Mouse (Mus musculus): ENCODE measurements around the gene Olfr329-ps. TPM values are rescaled to one million over a fixed set of nuclear protein-coding genes. Genes with fewer than 3 reads are reported as not detected.
"Not testable (repeated sequence)": the region's sequence is repeated elsewhere in the genome, so short reads cannot be mapped to it uniquely, and the experiment has no call there.

Olfr329-ps gene
- polyA plus RNA-seq, 1 experiment from 2014 or later = not detected

DNA sequence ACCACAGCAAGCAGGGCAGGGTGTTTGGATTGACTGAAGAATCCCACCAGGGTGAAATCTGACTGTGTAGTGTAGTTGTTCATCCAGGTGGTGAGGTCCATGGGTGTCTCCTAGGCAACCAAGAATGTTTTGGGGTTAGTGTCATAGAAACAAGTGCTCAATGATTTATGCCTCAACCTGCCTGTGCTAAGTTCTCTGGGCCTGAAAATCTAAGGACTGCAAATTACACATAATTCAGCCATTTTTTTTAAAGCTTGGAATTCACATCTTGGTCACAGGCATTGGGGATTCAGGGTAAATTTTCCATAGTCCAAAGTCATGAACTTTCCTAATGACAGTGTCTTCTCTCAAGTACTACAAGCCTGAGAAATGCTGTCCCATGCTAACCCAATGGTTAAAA lies 43.8 kb downstream of the Olfr329-ps start, which contains the start of gene Olfr331:
Gene Olfr331 (minus strand): TSS at position 101 of the 400 bp plus-strand sequence.
- not testable (repeated sequence) for H3K9ac ChIP-seq; H3K4me2 ChIP-seq; H3K36me3 ChIP-seq; H3K9me3 ChIP-seq (replicated peaks); H3K4me3 ChIP-seq; H3K27ac ChIP-seq; ATAC-seq (replicated peaks; ENCODE audit: insufficient number of reproducible peaks, insufficient read depth, low FRiP score, low read depth); H3K4me1 ChIP-seq (replicated peaks); H3K27me3 ChIP-seq

DNA sequence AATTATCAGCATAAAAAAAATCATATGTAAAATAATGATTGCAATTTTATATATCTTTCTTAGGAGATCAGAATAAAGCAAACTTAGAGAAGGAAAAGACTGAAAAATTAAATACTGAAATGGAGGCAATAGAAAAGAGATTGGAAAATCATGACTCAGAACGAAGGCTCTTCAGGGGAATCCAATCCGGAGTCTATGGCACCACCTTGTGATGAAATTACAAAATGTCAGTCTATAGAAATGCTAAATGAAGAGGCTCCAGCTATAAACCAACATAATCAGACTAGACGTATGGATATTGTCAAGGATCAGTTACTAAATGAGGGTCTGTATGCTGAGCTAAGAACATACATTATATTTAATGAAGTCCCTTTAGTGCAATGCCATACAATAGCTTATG lies 46.9 kb downstream of the Olfr329-ps start:
- H3K27me3 ChIP-seq = no peaks in the 10 kb centered on the region
- no peak for ATAC-seq (replicated peaks; ENCODE audit: insufficient number of reproducible peaks, insufficient read depth, low FRiP score, low read depth)
- H3K4me3 ChIP-seq = no peak overlapping the region
- no peaks in the 10 kb centered on the region for H3K36me3 ChIP-seq
- H3K9me3 ChIP-seq (replicated peaks) = no peaks in the 10 kb centered on the region
- H3K9ac ChIP-seq = no peak overlapping the region
- no peaks in the 10 kb centered on the region for H3K4me1 ChIP-seq (replicated peaks)
- no peak overlapping the region for H3K4me2 ChIP-seq
- WGBS = 47% methylated on average over 3 of the region's 3 CpGs
- H3K27ac ChIP-seq = no peak overlapping the region

DNA sequence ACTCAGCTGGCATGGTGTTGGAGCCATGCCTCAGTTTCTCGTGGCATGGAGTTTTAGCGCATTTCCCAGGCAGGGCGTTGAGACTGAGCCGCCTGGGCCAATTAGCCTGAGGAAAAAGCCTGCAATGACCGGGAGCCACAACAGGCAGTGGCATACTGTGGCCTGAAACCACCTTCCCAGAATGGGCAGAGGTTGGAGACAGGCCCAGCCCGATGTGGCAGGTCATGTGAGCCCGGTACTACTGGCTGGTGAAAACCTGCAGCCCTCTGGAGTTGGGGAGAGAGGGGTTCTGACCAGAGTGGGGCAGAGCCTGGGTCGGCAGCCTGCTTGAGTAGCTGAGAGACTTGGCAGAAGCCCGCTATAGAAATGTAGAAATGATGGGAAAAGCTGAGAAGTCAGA lies 47.5 kb downstream of the Olfr329-ps start:
- no peaks in the 10 kb centered on the region for H3K9me3 ChIP-seq (replicated peaks)
- no peaks in the 10 kb centered on the region for H3K36me3 ChIP-seq
- no peaks in the 10 kb centered on the region for H3K27me3 ChIP-seq
- ATAC-seq (replicated peaks; ENCODE audit: insufficient number of reproducible peaks, insufficient read depth, low FRiP score, low read depth) = no peak
- H3K4me3 ChIP-seq = no peak overlapping the region
- no peak overlapping the region for H3K27ac ChIP-seq
- H3K9ac ChIP-seq = no peak overlapping the region
- 76% methylated on average over 9 of the region's 9 CpGs for WGBS
- H3K4me1 ChIP-seq (replicated peaks) = no peaks in the 10 kb centered on the region
- no peak overlapping the region for H3K4me2 ChIP-seq

- Histone ChIP-seq H3K9ac (no peak within 1 kb of the TSS), H3K4me2 (no peak within 1 kb of the TSS), H3K36me3 (no peaks in the 10 kb centered on the region), H3K4me1 (replicated peaks) (no peaks in the 10 kb centered on the region), H3K4me3 (no peak within 1 kb of the TSS), H3K27me3 (no peaks in the 10 kb centered on the region), H3K9me3 (replicated peaks) (no peaks in the 10 kb centered on the region), H3K27ac (no peak within 1 kb of the TSS)
- no peak for ATAC-seq (replicated peaks; ENCODE audit: insufficient number of reproducible peaks, insufficient read depth, low FRiP score, low read depth)
- 54% methylated on average over 2 of the region's 2 CpGs for WGBS
These were observed 53.8 kb downstream of the Olfr329-ps start, which contains the start of gene Olfr332 for GRCm38 (mm10) chr11:58492455-58492854. Gene Olfr332, minus strand, starts transcription at chr11:58492555.

Other genes with a start within 250 kb of the Olfr329-ps start
- gene Zfp692, start 239.4 kb downstream of the Olfr329-ps start, polyA plus RNA-seq (2015; fragmentation: Nextera tagmentation; extraction: Ambion mirVana) = 12.1 and 15.9 TPM in 2 replicates
- gene Zfp672, start 216.1 kb downstream of the Olfr329-ps start, polyA plus RNA-seq (2015; fragmentation: Nextera tagmentation; extraction: Ambion mirVana) = 31.6 and 33.1 TPM in 2 replicates
- 27.6 and 29.9 TPM in 2 replicates for gene Sh3bp5l, start 215.7 kb downstream of the Olfr329-ps start, polyA plus RNA-seq (2015; fragmentation: Nextera tagmentation; extraction: Ambion mirVana)
- not detected in 2 replicates for gene Lypd8, start 167.4 kb downstream of the Olfr329-ps start, polyA plus RNA-seq (2015; fragmentation: Nextera tagmentation; extraction: Ambion mirVana)
- gene 1810065E05Rik, start 125.3 kb downstream of the Olfr329-ps start, polyA plus RNA-seq (2015; fragmentation: Nextera tagmentation; extraction: Ambion mirVana) = not detected in 2 replicates
- not detected in 2 replicates for gene Gm12253, start 113.9 kb downstream of the Olfr329-ps start, polyA plus RNA-seq (2015; fragmentation: Nextera tagmentation; extraction: Ambion mirVana)
- gene Lypd9, start 93.5 kb downstream of the Olfr329-ps start, polyA plus RNA-seq (2015; fragmentation: Nextera tagmentation; extraction: Ambion mirVana) = not detected in 2 replicates
- not detected in 2 replicates for gene Olfr30, start 84.2 kb downstream of the Olfr329-ps start, polyA plus RNA-seq (2015; fragmentation: Nextera tagmentation; extraction: Ambion mirVana)
- not detected in 2 replicates for gene Olfr332, start 53.9 kb downstream of the Olfr329-ps start, polyA plus RNA-seq (2015; fragmentation: Nextera tagmentation; extraction: Ambion mirVana)
- not detected in 2 replicates for gene Olfr331, start 43.9 kb downstream of the Olfr329-ps start, polyA plus RNA-seq (2015; fragmentation: Nextera tagmentation; extraction: Ambion mirVana)
- 0.11 TPM in 1 of 2 replicates, not detected in the other for gene Olfr330, start 11.6 kb downstream of the Olfr329-ps start, polyA plus RNA-seq (2015; fragmentation: Nextera tagmentation; extraction: Ambion mirVana)
- gene Olfr328, start 9.2 kb upstream of the Olfr329-ps start, polyA plus RNA-seq (2015; fragmentation: Nextera tagmentation; extraction: Ambion mirVana) = not detected in 2 replicates
- gene Olfr224, start 24.1 kb upstream of the Olfr329-ps start, polyA plus RNA-seq (2015; fragmentation: Nextera tagmentation; extraction: Ambion mirVana) = 0.06 TPM in 1 of 2 replicates, not detected in the other
- gene Olfr325, start 31.3 kb upstream of the Olfr329-ps start, polyA plus RNA-seq (2015; fragmentation: Nextera tagmentation; extraction: Ambion mirVana) = not detected in 2 replicates
- not detected in 2 replicates for gene Olfr324, start 48.7 kb upstream of the Olfr329-ps start, polyA plus RNA-seq (2015; fragmentation: Nextera tagmentation; extraction: Ambion mirVana)
- not detected in 2 replicates for gene 2210407C18Rik, start 69.7 kb upstream of the Olfr329-ps start, polyA plus RNA-seq (2015; fragmentation: Nextera tagmentation; extraction: Ambion mirVana)
- not detected in 2 replicates for gene Olfr323, start 84.1 kb upstream of the Olfr329-ps start, polyA plus RNA-seq (2015; fragmentation: Nextera tagmentation; extraction: Ambion mirVana)
- 0.16 and 0.44 TPM in 2 replicates for gene Trim58, start 94.0 kb upstream of the Olfr329-ps start, polyA plus RNA-seq (2015; fragmentation: Nextera tagmentation; extraction: Ambion mirVana)
- gene Olfr322, start 112.4 kb upstream of the Olfr329-ps start, polyA plus RNA-seq (2015; fragmentation: Nextera tagmentation; extraction: Ambion mirVana) = not detected in 2 replicates
- not detected in 2 replicates for gene Olfr320, start 134.7 kb upstream of the Olfr329-ps start, polyA plus RNA-seq (2015; fragmentation: Nextera tagmentation; extraction: Ambion mirVana)
- gene Olfr319, start 152.7 kb upstream of the Olfr329-ps start, polyA plus RNA-seq (2015; fragmentation: Nextera tagmentation; extraction: Ambion mirVana) = not detected in 2 replicates
- gene Olfr318, start 177.6 kb upstream of the Olfr329-ps start, polyA plus RNA-seq (2015; fragmentation: Nextera tagmentation; extraction: Ambion mirVana) = not detected in 2 replicates
- gene Olfr317, start 192.8 kb upstream of the Olfr329-ps start, polyA plus RNA-seq (2015; fragmentation: Nextera tagmentation; extraction: Ambion mirVana) = not detected in 2 replicates
- gene Olfr316, start 206.3 kb upstream of the Olfr329-ps start, polyA plus RNA-seq (2015; fragmentation: Nextera tagmentation; extraction: Ambion mirVana) = not detected in 2 replicates
- gene Olfr315, start 226.8 kb upstream of the Olfr329-ps start, polyA plus RNA-seq (2015; fragmentation: Nextera tagmentation; extraction: Ambion mirVana) = not detected in 2 replicates
- gene Olfr314, start 236.5 kb upstream of the Olfr329-ps start, polyA plus RNA-seq (2015; fragmentation: Nextera tagmentation; extraction: Ambion mirVana) = not detected in 2 replicates